Mouse (Mus musculus) adrenal gland, adult 18-20 months (tissue): ENCODE data around the gene Polrmt. TPM values are rescaled to one million over a fixed set of nuclear protein-coding genes. Genes with fewer than 3 reads are reported as not detected.
"Not testable (repeated sequence)": the region's sequence is repeated elsewhere in the genome, so short reads cannot be mapped to it uniquely, and the experiment has no call there.

Experiments
- DNase-seq, 2 experiments: peaks; one replicate each; pipeline ENCODE4 v3.0.0; 2021 to 2022; ENCODE audit warnings: low spot score in 2 of 2
- total RNA-seq, 2 experiments: library from RNA; stranded (reverse); gene quantifications; 1 replicate in 1 of 2; 2 replicates in 1 of 2; pipeline ENCODE4 v1.2.3; 2021

The Polrmt gene
- total RNA-seq, 2 experiments from 2014 or later: 53.0 to 59.0 TPM

DNA sequence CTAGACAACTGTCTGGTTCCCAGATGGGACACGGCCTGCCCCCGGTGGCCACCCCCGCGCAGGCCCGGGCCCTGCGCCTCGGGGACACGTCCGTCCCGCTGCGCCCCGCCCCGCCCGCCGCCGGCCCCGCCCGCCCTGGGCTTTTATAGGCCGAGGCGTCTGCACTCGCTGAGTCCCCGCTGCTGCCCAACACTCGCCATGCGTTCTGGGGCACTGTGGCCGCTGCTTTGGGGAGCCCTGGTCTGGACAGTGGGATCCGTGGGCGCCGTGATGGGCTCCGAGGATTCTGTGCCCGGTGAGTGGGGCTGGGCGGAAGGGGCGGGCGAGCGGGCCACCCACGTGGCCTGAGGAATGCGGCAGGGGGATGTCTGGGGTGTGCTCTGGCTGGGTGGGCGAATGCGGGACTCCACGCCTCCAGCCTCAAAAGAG lies 30.7 kb upstream of the Polrmt start, which contains the start of gene Fstl3:
Gene Fstl3, plus strand, starts transcription at position 170 of the 429 bp plus-strand sequence.
- peak; percentile 50 to 69 for DNase-seq

DNA sequence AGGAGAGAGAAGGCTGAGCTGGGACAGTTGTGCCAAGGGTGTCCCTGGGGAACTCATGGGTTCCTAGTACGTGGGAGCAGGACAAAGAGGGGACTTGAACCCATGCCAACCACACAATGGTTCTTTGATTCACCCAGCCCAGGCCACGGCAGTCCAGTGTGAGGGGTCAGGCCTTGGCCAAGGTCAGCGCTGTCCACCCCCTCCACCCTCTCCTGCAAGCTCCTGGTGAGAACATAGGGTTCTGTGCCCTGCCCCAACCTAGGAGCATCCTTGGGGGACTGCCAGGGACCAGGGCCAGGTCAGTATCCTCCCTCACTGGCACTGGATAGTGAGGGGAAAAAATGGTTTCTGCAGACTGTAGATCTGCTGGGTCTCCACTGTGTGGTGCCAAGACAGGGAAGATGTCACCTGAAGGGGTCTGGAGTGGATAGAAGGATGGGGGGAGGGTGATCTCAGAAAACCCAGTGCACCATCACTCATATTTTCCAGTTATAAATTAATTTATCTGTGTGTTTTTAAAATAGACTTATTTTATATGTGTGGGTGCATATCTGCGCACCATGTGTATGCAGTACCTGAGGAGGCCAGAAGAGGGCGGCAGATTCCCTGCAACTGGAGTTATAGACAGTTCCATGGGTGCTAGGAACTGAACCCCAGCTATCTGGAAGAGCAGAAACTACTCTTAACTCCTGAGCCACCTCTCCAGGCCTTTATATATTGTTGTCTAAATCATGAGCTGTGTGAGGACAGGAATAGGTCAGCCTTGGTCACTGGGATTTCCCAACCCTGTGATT lies 28.3 kb upstream of the Polrmt start:
- DNase-seq: no peak

DNA sequence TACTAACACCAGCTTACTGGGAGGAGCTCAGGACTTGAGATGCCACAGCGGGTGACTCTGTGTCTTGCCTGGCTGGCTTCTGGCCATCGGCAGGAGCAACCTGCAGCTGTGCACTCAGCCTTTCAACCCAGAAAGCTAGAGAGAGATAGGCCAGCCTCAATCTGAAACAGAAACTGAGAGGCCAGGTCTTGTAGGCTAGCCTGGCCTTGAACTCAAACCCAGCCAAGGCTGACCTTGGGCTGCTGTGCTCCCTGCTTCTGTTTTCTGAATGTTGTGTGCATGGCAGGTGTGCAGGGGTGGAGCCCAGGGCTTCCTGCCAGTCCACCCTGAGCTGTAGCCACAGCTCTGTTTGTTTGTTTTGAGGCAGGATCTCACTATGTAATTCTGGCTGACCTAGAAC lies 26.8 kb upstream of the Polrmt start:
- DNase-seq: no peak

DNA sequence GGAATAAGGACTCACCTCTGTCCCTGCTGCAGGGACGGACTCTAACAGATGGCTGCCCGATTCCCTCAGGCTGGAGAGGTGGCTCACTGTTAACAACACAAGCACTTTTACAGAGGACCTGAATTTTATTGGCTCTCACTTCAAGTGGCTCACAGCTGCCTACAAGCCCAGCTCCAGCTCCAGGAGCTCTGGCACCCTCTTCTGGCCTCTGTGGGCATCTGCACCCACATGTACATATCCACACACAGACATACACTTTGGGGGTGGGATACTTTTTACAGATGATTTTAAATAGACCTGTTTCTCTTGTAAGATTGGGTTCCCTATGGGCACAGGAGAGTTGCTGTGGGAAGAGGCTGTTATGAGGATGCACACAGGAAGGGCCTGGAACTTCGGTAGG lies 25.9 kb upstream of the Polrmt start:
- no peak for DNase-seq

DNA sequence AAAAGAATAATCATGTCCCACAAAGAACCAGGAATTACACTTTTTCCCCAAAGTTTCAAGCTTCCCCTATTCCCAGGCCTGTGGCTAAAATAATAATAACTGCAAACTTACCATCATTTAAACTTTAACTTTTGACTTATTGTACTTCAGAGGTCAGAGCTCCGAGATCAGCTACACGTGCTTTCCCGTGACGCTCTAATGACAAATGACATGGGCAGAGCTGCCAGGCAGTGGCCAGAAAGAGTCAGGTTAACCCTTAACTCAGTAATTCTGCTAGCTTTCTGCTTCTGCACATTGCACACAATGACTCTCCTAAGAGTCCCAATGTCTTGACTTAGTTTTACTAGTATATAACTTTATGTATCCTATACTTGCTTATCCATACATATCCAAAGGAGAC lies 22.9 kb upstream of the Polrmt start:
- DNase-seq: no peak

DNA sequence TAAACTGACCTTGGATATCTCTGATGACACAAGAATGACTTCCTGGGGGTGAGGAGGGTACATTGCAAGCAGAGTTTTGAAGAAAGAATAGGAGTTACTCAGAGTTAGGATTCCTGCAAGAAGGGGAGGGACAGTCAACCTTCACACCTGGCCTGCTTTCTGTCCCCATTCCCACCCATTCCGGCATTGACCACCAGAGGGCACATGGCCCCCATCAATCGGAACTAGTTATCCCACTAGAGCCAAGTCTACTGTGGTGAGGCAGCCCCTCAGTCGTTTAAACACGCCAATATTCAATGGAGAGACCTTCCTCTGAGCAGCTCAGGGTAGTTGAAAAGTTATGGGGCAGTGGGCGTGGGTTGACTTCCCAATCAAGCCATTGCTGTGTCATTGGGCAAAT lies 22.0 kb upstream of the Polrmt start:
- peak; percentile 62 to 73 for DNase-seq

DNA sequence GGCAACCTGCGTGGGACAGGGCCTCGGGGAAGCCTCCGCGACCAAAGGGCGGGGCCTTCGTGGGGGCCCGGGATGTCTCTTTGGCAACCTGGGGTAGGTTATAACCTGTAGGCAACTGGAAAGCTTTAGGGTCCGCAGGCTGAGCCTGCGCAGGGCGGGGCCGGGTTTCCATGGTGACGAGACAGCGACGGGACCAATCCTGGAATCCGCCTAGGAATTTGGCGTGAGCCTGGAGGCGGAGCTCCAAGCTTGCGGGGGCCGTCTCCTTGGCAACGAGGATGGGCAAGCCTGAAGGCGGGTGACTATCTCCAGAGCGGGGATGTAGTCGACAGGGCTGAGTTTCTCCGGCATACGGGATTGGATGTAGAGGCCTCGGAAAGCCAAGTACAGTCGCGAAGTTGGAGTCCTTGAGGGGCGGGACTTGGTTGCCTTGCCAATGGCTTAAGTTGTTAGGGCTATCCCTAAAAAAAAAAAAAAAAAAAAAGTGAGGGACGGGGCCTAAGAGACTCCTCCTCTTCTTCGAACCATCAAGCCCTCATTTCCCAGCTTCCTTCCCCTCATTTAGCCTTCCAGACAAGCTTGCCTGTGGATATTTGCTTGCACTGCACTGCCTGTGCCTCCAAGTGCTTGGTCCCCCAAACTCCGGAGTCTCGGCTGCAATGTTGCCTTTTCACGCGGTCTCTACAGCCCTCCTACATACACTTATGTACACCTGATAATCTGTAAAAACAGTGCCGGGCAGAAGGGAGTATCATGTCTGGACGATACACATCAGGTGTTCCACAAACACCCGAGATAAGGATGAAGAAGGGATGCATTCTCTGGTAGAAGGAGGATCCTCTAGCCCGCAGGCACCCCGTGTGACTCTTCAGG lies 21.2 kb upstream of the Polrmt start:
- DNase-seq: peak; percentile 85 to 87

DNA sequence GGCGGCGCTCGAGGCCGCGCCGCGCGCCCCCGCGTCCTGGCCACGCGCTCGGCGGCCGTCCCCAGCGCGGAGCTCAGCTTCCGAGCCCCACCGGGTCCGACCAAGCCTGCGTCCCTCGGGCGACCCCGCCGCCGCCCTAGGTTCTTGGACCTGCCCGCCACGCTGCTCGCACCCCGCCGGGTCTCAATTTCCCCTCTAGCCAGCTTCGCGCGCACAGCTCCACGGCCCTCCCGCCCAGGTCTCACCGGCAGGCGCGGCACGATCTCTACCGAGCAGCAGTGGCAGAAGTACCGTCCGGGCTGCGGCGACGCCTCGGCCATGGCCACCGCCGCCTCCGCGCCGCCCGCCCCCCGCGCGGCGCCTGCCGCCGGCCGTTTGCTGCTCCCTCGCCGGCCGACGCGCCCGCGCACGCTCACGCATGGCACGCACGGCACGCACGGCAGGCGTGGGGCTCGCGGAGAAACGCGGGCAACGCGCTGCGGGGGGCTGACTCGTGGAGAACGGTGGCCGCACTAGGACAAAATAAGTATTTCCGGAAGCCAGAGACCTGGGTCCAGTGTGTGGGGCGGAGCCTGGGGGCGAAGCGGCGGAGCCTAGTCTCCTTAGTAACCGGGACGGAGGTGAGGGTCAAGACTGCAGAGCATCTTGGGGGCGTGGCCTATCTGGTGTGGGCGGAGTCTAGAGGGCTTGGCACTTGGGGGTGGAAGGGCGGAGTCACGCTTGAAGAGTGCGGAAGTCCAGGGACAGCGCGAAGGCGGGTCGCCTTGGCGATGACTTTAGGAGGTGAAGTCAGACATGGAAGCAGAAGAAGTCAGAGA lies 20.3 kb upstream of the Polrmt start, which contains the start of gene Rnf126:
Gene Rnf126, minus strand, starts transcription at position 445 of the 818 bp plus-strand sequence.
- DNase-seq: peak; percentile 99

DNA sequence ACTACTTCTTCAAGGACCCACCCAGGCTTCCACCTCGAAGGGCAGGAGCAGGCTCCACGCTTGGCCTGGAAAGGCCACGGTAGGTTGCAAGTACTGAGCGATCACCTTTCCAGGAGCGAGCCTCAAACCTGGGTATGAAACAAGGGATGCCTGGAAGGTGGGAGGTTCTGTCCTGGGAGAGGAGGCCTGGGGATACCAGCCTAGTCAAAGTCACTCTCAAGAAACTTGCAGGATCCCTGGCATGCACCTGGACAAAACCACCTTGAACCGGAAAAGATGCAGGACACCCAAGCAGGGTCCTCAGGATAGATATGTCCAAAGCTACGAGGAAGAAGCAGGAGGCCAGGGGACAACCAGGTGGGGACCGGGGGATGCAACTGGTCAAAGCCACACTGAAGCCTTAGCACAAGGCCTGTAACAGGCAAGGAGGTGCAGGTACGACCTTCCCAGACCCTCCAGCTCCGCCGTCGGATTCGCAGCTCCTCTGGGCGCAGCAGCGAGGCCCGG lies 19.7 kb upstream of the Polrmt start:
- DNase-seq: no peak

DNA sequence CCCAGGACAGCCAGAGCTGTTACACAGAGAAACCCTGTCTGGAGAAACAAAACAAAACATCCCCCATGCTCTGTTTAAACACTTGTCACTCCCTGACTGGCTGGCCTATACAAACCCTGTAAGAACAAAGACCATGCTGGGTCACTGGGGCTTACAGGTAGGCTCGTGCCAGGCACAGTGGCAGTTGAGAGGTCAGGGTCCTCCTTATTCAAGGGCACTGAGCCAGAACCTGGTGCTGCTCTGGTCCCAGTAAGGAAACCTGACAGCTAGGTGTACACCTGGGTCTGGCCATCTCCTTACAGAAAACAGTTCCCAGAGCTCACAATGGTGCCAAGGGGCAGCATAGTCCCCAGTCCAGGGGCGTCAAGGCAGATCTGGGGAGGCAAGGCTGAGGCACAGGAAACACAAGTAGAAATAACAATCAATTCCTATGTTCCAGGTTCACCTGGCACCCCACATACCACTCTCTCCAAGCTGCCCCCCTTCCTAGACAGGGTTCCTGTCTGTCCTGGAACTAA lies 18.9 kb upstream of the Polrmt start:
- no peak for DNase-seq

DNA sequence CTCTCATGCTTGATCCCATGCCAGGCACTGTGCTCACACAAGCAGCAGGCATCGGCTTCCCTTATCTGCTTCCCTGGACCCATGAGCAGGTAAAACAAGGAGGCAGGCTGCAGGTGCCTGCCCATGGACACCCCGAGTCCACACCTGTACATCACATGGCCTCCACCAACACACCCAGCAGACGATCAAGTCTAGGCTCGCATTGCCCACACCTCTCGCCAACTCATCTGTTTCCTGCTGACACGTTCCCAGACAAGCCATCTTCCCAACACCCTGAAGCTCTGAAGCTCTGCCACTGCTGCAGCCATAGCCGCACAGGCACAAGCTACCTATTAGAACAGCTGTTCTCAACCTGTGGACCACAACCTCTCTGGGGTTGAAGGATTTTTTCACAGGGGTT lies 17.9 kb upstream of the Polrmt start:
- no peak for DNase-seq

DNA sequence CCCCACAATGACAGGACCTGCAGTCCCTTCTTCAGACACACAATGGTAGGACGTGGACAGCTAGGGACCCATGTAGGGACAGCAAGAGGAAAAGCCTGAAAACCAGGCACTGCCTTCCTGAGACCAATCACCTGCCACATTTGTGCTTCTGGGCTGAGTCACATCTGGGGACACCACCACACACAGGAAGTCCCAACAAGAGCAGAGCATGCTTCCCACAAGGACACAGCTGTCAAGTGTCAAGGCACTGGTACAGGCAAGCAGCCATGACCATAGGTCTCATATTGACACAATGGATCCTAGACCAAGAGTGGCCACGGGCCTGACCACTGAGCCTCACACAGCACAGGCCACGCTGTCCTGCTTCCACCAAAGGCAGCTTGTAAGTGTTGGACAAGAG lies 16.5 kb upstream of the Polrmt start:
- no peak for DNase-seq

DNA sequence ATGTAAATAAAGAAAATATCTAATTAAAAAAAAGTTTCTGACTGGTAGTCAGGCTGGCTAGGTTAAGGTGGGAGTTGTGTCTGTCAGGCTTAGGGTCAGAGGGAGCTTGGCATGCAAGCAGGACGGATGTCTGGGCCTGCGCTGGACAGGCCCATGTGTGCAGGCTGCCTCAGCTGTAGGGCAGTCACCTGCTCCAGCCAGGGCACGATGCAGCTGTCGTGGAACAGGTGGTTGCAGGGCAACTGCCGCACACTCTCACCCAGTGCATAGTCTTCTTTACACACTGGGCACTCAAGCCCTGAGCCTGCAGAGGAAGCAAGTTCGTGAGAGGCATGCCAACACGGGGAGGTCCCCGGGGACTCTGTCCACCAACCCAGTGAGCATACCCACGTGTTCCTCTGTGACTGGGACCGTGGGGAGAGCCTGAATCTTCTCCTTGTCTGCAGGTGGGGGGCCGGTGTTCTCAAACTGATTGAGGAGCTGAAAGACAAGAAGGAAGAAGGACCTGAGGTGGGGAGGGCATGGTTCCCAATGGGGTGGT lies 14.3 kb upstream of the Polrmt start:
- no peak for DNase-seq

DNA sequence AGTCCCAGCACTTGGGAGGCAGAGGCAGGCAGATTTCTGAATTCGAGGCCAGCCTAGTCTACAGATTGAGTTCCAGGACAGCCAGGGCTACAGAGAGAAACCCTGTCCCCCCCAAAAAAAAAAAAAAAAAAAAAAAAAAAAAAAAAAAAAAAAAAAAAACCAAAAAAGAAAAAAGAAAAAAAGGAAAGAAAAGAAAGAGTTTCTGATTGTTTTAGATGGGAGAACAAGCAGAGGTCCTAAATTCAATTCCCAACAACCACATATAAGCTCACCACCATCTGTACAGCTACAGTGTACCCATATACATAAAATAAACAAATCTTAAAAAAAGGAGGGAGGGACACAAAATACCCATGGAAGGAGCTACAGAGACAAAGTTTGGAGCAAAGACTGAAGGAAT lies 13.3 kb upstream of the Polrmt start:
- DNase-seq: not testable (repeated sequence)

DNA sequence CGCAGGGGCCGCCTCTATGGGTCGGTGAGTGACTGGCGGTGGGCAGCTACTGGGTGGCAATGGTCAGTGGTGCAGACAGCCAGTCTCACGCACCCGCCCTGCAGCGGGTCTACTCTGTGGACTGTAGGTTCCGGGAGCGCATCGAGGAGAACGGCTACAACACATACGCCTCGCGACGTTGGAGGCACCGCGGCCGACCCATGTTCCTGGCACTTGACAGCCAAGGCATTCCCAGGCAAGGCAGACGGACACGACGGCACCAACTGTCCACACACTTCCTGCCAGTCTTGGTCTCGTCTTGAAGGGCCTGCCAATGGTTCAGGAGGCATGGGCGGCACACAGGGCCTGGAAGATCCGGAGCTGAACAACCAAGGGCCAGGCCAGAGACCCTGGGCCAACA lies 10.3 kb upstream of the Polrmt start:
- DNase-seq: no peak

DNA sequence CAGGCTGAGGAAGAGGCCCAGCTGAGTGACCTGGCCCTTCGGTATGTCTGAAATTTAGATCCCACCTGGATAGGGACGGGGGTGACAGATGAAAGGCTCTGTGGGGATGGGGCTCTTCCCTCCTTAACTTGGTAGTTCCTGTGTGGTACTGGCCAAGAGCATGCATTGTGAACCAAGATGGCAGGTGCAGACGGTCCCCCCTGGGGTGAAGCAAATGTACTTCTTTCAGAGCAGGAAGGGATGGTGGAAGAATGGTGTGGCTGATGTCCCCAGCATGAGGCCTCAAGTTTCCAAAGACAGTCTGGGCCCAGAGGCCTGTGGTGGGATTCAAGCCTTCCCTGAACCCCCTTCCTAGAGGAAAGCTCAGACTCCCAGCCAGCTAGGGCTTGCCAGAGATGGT lies 9.5 kb upstream of the Polrmt start:
- DNase-seq: no peak

DNA sequence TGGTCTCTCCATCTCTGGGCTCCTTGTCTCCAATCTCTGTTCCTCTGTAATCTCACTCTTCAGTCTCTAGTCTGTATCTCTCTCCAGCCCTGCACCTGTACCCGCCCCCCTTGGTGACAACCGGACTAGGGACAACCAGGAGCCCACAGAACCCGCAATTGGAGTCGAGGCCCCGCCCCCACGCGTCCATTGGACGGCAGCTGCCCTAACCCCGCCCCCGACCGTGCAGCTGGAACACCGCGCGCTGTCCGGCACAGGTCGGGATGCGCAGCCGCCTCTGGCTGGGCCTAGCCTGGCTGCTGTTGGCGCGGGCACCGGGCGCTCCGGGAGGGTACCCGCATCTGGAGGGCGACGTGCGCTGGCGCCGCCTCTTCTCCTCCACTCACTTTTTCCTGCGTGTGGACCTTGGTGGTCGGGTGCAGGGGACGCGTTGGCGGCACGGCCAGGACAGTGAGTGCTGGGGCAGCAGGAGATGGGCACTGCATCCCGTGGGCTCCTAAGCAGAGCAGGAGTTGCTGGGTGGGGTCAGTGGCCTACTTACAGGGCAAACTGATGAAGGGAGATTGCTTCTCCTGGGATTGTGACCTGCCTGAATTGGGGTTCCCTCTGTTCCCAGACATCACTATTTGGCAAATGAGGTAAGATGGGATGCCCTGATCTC lies 8.6 kb upstream of the Polrmt start, which contains the start of gene Fgf22:
Gene Fgf22, plus strand, starts transcription at position 221 of the 661 bp plus-strand sequence.
- DNase-seq: peak; percentile 66 to 68

DNA sequence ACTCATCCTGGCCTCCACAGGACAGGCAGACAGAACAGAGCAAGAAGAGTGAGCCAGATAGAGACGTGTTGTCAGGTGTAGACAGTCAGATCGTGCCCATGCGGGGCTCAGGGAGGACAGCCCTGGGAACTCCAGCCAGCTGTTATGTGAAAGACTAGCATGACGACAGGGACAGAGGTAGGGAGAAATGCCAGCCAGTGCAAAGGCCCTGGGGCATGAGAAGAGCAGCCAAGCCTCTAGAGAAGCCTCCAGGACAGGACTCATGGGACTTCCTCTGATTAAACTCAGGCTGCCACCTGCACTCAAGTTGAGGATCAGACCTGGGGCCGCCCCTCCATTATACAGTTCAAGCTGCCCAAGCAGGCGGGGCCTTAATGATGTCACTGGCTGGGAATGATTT lies 2.1 kb upstream of the Polrmt start:
- DNase-seq: no peak

DNA sequence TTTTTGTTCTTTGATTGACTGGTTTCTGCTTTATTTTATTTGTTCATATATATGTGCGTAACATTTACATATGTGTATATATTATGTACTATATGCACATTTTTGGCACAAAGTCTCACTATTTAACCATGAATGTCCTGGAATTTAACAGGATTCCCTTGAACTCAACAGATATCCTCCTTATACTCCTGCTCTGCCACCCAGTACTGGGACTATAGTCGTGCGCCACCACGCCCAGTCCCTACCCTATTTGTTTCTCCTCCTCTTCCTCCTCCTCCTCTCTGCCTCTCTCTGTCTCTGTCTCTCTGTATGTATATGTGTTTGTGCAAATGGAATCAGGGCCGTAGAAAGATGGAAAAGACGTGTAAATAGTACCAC lies 382 bp upstream of the Polrmt start:
- DNase-seq: no peak

DNA sequence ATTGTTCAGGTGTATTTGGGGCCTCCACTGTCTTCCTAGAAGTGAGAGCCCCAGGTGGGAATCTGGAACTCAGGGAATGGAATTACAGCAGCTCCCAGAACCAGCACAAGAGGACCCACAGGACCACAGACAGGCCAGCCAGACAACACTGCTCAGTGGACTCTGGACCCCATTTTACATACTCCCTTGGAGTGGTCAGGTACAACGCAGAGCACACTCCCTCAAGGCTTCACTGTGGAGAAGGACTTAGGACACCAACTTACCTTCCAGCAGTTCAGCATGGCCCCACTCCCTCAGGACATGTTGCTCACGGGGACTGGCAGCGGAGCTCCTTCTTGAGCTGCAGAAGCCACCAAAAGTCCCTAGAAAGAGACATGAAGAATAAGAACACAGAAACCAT lies 970 bp downstream of the Polrmt start:
- DNase-seq: no peak
